Mouse (Mus musculus) neutrophil, adult 65 days (primary cell): ENCODE results near the gene Prlhr. TPM values are rescaled to one million over a fixed set of nuclear protein-coding genes. Genes with fewer than 3 reads are reported as not detected.

Experiments
- total RNA-seq: library from RNA; stranded (reverse); gene quantifications from 2 replicates; pipeline ENCODE4 v1.2.4, GENCODE M21; 2023

Prlhr gene
- not detected in 2 replicates for total RNA-seq

DNA sequence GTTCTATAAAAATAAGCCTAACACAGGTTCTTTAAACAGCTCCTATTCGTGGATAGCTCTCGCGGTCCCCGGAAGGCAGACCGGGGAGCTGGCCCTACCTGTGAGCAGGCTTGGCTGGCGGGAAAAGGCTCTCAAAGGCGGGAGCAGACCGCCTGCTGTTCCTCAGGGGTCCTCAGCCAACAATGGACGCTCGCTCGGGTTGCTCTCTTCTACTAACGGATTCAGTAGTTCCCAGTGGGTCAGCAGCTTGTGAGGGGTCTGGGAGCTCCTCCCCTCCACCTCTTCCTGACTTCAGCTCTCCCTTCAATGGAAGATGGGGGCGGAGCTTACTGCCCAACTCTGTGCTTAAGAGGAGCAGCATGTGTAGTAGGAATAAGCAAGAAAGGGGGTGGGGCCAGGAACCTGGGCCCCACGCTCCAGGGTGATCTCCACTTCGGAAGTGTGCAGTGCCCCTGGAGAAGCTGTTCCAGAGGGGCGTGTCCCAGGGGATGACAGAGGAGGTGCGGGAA lies at the start of gene Prlhr:
TSS of gene Prlhr (minus strand) at position 51 of the 509 bp plus-strand sequence.

Other genes with a start within 250 kb of the Prlhr start
- gene Fam204a, start 241.6 kb downstream of the Prlhr start, total RNA-seq: 16.3 and 20.8 TPM in 2 replicates
- 57.0 and 71.3 TPM in 2 replicates for gene Cacul1, start 112.7 kb upstream of the Prlhr start, total RNA-seq